Mouse (Mus musculus) activated CD4-positive, CD25-positive, alpha-beta regulatory T cell, adult 9 weeks (primary cell): ENCODE results near the gene Panx1. TPM values are rescaled to one million over a fixed set of nuclear protein-coding genes. Genes with fewer than 3 reads are reported as not detected.

Source experiments
- polyA plus RNA-seq: library from polyadenylated mRNA; unstranded; fragments of 100-300 nt; shearing (Covaris generic); gene quantifications from one replicate; pipeline ENCODE4 v1.2.1, GENCODE M21; 2017

Panx1 gene
- polyA plus RNA-seq, result 24.2 TPM

DNA sequence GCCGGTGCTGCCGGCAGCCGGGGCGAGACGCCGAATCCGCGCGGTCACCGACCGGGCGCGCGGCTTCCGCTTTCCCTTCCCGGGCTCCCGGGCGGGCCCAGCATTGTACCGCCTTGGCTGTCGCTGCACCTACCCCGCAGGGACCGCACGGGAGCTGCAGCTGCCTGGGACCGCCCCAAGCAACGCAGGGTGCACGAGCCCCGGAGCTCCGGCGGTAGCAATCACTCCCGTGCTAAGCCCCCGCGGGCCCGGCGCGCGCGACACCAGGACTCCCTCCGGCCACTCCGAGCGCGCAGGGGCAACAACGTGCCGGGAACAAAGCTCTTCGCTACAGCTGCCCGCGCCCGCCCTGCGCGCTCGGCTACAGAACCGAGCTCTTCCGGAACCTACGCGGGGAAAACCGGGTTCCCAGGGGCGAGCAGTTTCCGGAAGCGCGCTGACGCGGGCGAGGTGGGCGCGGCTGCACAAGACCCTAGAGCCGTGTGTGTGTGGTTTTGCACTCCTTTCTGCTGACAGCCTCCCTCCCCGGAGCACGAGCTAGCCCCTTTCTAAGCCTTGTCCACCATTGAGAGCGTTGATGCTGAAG is at the start of gene Panx1:
Gene Panx1, minus strand, starts transcription at position 395 of the 586 bp plus-strand sequence.

Other genes with a start within 250 kb of the Panx1 start
- gene Gpr83, start 185.3 kb downstream of the Panx1 start, polyA plus RNA-seq, result 132 TPM
- 1,156 TPM for gene Izumo1r, start 141.5 kb downstream of the Panx1 start, polyA plus RNA-seq
- not detected for gene Hephl1, start 66.6 kb upstream of the Panx1 start, polyA plus RNA-seq
- not detected for gene Vstm5, start 193.6 kb upstream of the Panx1 start, polyA plus RNA-seq
- 68.9 TPM for gene Med17, start 234.5 kb upstream of the Panx1 start, polyA plus RNA-seq